Mouse (Mus musculus): ENCODE results near the gene Clstn1. TPM values are rescaled to one million over a fixed set of nuclear protein-coding genes. Genes with fewer than 3 reads are reported as not detected.

Clstn1 gene
- polyA plus RNA-seq, 1 experiment from 2014 or later, result 7.8 TPM

- no peak overlapping the region for H3K9ac ChIP-seq (ENCODE audit: low read depth, low read length)
- no peaks in the 10 kb centered on the region for H3K36me3 ChIP-seq (ENCODE audit: control insufficient read depth, insufficient read depth, low read length)
- H3K27ac ChIP-seq (ENCODE audit: low read depth, low read length), result no peak overlapping the region
- peak; percentile 66 for DNase-seq (ENCODE audit: low spot score)
- 57% methylated on average over 9 of the region's 9 CpGs for WGBS
- H3K27me3 ChIP-seq (replicated peaks; ENCODE audit: control insufficient read depth, insufficient read depth, low read length), result no peaks in the 10 kb centered on the region
- 0 out of 2 replicates have a peak, but pooled peaks cover 4% of the 10 kb centered on the region for H3K4me1 ChIP-seq (replicated peaks; ENCODE audit: control insufficient read depth, insufficient read depth, low read length)
- no peak overlapping the region for H3K4me3 ChIP-seq (ENCODE audit: low read depth, low read length)
- no peaks in the 10 kb centered on the region for H3K9me3 ChIP-seq (ENCODE audit: control insufficient read depth, low read length)
- ATAC-seq (replicated peaks; ENCODE audit: low FRiP score), result peak; percentile 64
- H3K4me2 ChIP-seq, result no peak overlapping the region
These were observed 36.9 kb upstream of the Clstn1 start for GRCm38 (mm10) chr4:149549221-149549925.

GRCm38 (mm10) chr4:149550866-149551265 is 35.4 kb upstream of the Clstn1 start:
- ATAC-seq (replicated peaks; ENCODE audit: low FRiP score) (no peak), DNase-seq (ENCODE audit: low spot score) (no peak)
- 75% methylated on average over 5 of the region's 5 CpGs for WGBS
- no peak overlapping the region for H3K9ac ChIP-seq (ENCODE audit: low read depth, low read length)
- H3K4me3 ChIP-seq (ENCODE audit: low read depth, low read length), result no peak overlapping the region
- H3K4me2 ChIP-seq, result no peak overlapping the region
- 0 out of 2 replicates have a peak, but pooled peaks cover 4% of the 10 kb centered on the region for H3K4me1 ChIP-seq (replicated peaks; ENCODE audit: control insufficient read depth, insufficient read depth, low read length)
- H3K36me3 ChIP-seq (ENCODE audit: control insufficient read depth, insufficient read depth, low read length), result no peaks in the 10 kb centered on the region
- H3K27me3 ChIP-seq (replicated peaks; ENCODE audit: control insufficient read depth, insufficient read depth, low read length), result no peaks in the 10 kb centered on the region
- H3K27ac ChIP-seq (ENCODE audit: low read depth, low read length), result no peak overlapping the region
- H3K9me3 ChIP-seq (ENCODE audit: control insufficient read depth, low read length), result no peaks in the 10 kb centered on the region

GRCm38 (mm10) chr4:149551696-149552095 is 34.6 kb upstream of the Clstn1 start:
- Histone ChIP-seq H3K4me2 (no peak overlapping the region), H3K9ac (ENCODE audit: low read depth, low read length) (no peak overlapping the region), H3K27ac (ENCODE audit: low read depth, low read length) (no peak overlapping the region), H3K36me3 (ENCODE audit: control insufficient read depth, insufficient read depth, low read length) (no peaks in the 10 kb centered on the region), H3K27me3 (replicated peaks; ENCODE audit: control insufficient read depth, insufficient read depth, low read length) (no peaks in the 10 kb centered on the region), H3K4me1 (replicated peaks; ENCODE audit: control insufficient read depth, insufficient read depth, low read length) (0 out of 2 replicates have a peak, but pooled peaks cover 1% of the 10 kb centered on the region), H3K4me3 (ENCODE audit: low read depth, low read length) (no peak overlapping the region), H3K9me3 (ENCODE audit: control insufficient read depth, low read length) (no peaks in the 10 kb centered on the region)
- 83% methylated on average over 5 of the region's 5 CpGs for WGBS
- ATAC-seq (replicated peaks; ENCODE audit: low FRiP score) (no peak), DNase-seq (ENCODE audit: low spot score) (no peak)

- Histone ChIP-seq H3K4me1 (replicated peaks; ENCODE audit: control insufficient read depth, insufficient read depth, low read length) (no peaks in the 10 kb centered on the region), H3K4me3 (ENCODE audit: low read depth, low read length) (no peak overlapping the region), H3K9me3 (ENCODE audit: control insufficient read depth, low read length) (no peaks in the 10 kb centered on the region), H3K4me2 (no peak overlapping the region), H3K9ac (ENCODE audit: low read depth, low read length) (no peak overlapping the region), H3K36me3 (ENCODE audit: control insufficient read depth, insufficient read depth, low read length) (no peaks in the 10 kb centered on the region), H3K27ac (ENCODE audit: low read depth, low read length) (no peak overlapping the region), H3K27me3 (replicated peaks; ENCODE audit: control insufficient read depth, insufficient read depth, low read length) (no peaks in the 10 kb centered on the region)
- 55% methylated on average over 7 of the region's 7 CpGs for WGBS
- no peak for DNase-seq (ENCODE audit: low spot score)
- ATAC-seq (replicated peaks; ENCODE audit: low FRiP score), result no peak
These were observed 32.4 kb upstream of the Clstn1 start for GRCm38 (mm10) chr4:149553834-149554233.

- H3K4me3 ChIP-seq (ENCODE audit: low read depth, low read length), result no peak overlapping the region
- H3K27ac ChIP-seq (ENCODE audit: low read depth, low read length), result no peak overlapping the region
- H3K36me3 ChIP-seq (ENCODE audit: control insufficient read depth, insufficient read depth, low read length), result no peaks in the 10 kb centered on the region
- no peaks in the 10 kb centered on the region for H3K27me3 ChIP-seq (replicated peaks; ENCODE audit: control insufficient read depth, insufficient read depth, low read length)
- H3K4me1 ChIP-seq (replicated peaks; ENCODE audit: control insufficient read depth, insufficient read depth, low read length), result no peaks in the 10 kb centered on the region
- H3K9ac ChIP-seq (ENCODE audit: low read depth, low read length), result no peak overlapping the region
- no peaks in the 10 kb centered on the region for H3K9me3 ChIP-seq (ENCODE audit: control insufficient read depth, low read length)
- no peak for ATAC-seq (replicated peaks; ENCODE audit: low FRiP score)
- DNase-seq (ENCODE audit: low spot score), result no peak
- WGBS, result 85% methylated on average over 4 of the region's 4 CpGs
- no peak overlapping the region for H3K4me2 ChIP-seq
These were observed 30.2 kb upstream of the Clstn1 start for GRCm38 (mm10) chr4:149556111-149556510.

- DNase-seq (ENCODE audit: low spot score), result no peak
- Histone ChIP-seq H3K36me3 (ENCODE audit: control insufficient read depth, insufficient read depth, low read length) (no peaks in the 10 kb centered on the region), H3K4me1 (replicated peaks; ENCODE audit: control insufficient read depth, insufficient read depth, low read length) (peaks cover 8% of the 10 kb centered on the region; the same call in 1 of the 2 replicates), H3K4me2 (no peak overlapping the region), H3K9me3 (ENCODE audit: control insufficient read depth, low read length) (no peaks in the 10 kb centered on the region), H3K27me3 (replicated peaks; ENCODE audit: control insufficient read depth, insufficient read depth, low read length) (peaks cover 3% of the 10 kb centered on the region; the same call in 1 of the 2 replicates), H3K4me3 (ENCODE audit: low read depth, low read length) (no peak overlapping the region), H3K9ac (ENCODE audit: low read depth, low read length) (no peak overlapping the region), H3K27ac (ENCODE audit: low read depth, low read length) (no peak overlapping the region)
- no peak for ATAC-seq (replicated peaks; ENCODE audit: low FRiP score)
- 86% methylated on average over 5 of the region's 5 CpGs for WGBS
These were observed 28.4 kb upstream of the Clstn1 start for GRCm38 (mm10) chr4:149557905-149558304.

- no peak overlapping the region for H3K9ac ChIP-seq (ENCODE audit: low read depth, low read length)
- ATAC-seq (replicated peaks; ENCODE audit: low FRiP score), result no peak
- peaks cover 3% of the 10 kb centered on the region; the same call in 1 of the 2 replicates for H3K27me3 ChIP-seq (replicated peaks; ENCODE audit: control insufficient read depth, insufficient read depth, low read length)
- H3K36me3 ChIP-seq (ENCODE audit: control insufficient read depth, insufficient read depth, low read length), result no peaks in the 10 kb centered on the region
- H3K4me2 ChIP-seq, result no peak overlapping the region
- H3K9me3 ChIP-seq (ENCODE audit: control insufficient read depth, low read length), result no peaks in the 10 kb centered on the region
- WGBS, result 83% methylated on average over 3 of the region's 3 CpGs
- peaks cover 8% of the 10 kb centered on the region; the same call in 1 of the 2 replicates for H3K4me1 ChIP-seq (replicated peaks; ENCODE audit: control insufficient read depth, insufficient read depth, low read length)
- H3K4me3 ChIP-seq (ENCODE audit: low read depth, low read length), result no peak overlapping the region
- H3K27ac ChIP-seq (ENCODE audit: low read depth, low read length), result no peak overlapping the region
- DNase-seq (ENCODE audit: low spot score), result no peak
These were observed 27.9 kb upstream of the Clstn1 start for GRCm38 (mm10) chr4:149558389-149558788.

GRCm38 (mm10) chr4:149561392-149561791 is 24.9 kb upstream of the Clstn1 start:
- Histone ChIP-seq H3K4me1 (replicated peaks; ENCODE audit: control insufficient read depth, insufficient read depth, low read length) (peaks cover 8% of the 10 kb centered on the region; the same call in 1 of the 2 replicates), H3K4me3 (ENCODE audit: low read depth, low read length) (no peak overlapping the region), H3K9me3 (ENCODE audit: control insufficient read depth, low read length) (no peaks in the 10 kb centered on the region), H3K27me3 (replicated peaks; ENCODE audit: control insufficient read depth, insufficient read depth, low read length) (peaks cover 3% of the 10 kb centered on the region; the same call in 1 of the 2 replicates), H3K36me3 (ENCODE audit: control insufficient read depth, insufficient read depth, low read length) (no peaks in the 10 kb centered on the region), H3K9ac (ENCODE audit: low read depth, low read length) (no peak overlapping the region), H3K27ac (ENCODE audit: low read depth, low read length) (no peak overlapping the region), H3K4me2 (no peak overlapping the region)
- ATAC-seq (replicated peaks; ENCODE audit: low FRiP score) (no peak), DNase-seq (ENCODE audit: low spot score) (no peak)
- WGBS, result 82% methylated on average over 4 of the region's 4 CpGs

Data from liver, embryonic 11.5 days (tissue).